Mouse (Mus musculus): ENCODE data around the gene Gm26602.

GRCm38 (mm10) chr10:79861230-79862048, 49.2 kb upstream of the Gm26602 start:
- TF ChIP-seq CTCF (IDR thresholded peaks at IDR 0.05; ENCODE audit: borderline replicate concordance, extremely low read depth, insufficient read depth, insufficient read length) (no peak), POLR2A (IDR thresholded peaks at IDR 0.05; ENCODE audit: borderline replicate concordance, extremely low read depth, insufficient read depth, insufficient read length, poor library complexity, severe bottlenecking) (no peak)

All from brain, embryonic 14.5 days (tissue).